Mouse (Mus musculus) testis, adult 2 months (tissue): ENCODE measurements around the gene Sds. TPM values are rescaled to one million over a fixed set of nuclear protein-coding genes. Genes with fewer than 3 reads are reported as not detected.

Experiments
- H3K27ac ChIP-seq: fragments of 200-500 bp; 2 replicates; pipeline ENCODE4 v1.5.1; 2012; ENCODE audit warnings: low read depth, low read length; ENCODE audit not compliant: control insufficient read depth, insufficient read depth
- H3K27me3 ChIP-seq: fragments of 200-500 bp; 2 replicates; pipeline ENCODE4 v1.6.1; 2012; ENCODE audit warnings: mild to moderate bottlenecking, low read length, moderate library complexity; ENCODE audit not compliant: control insufficient read depth, insufficient read depth
- H3K36me3 ChIP-seq: fragments of 200-500 bp; 2 replicates; pipeline ENCODE4 v1.6.1; 2012; ENCODE audit warnings: mild to moderate bottlenecking, low read length; ENCODE audit not compliant: control insufficient read depth, insufficient read depth
- H3K4me1 ChIP-seq: fragments of 200-500 bp; 2 replicates; pipeline ENCODE4 v1.6.1; 2012; ENCODE audit warnings: low read length; ENCODE audit not compliant: control insufficient read depth, insufficient read depth
- H3K4me3 ChIP-seq: fragments of 200-500 bp; 2 replicates; pipeline ENCODE4 v1.5.1; 2012; ENCODE audit warnings: low read depth, mild to moderate bottlenecking, low read length, moderate library complexity, mixed read lengths; ENCODE audit not compliant: control insufficient read depth
- CTCF ChIP-seq: fragments of 200-500 bp; IDR thresholded peaks from 2 replicates; pipeline ENCODE4 v1.5.1; 2012; ENCODE audit warnings: low read depth, mild to moderate bottlenecking, inconsistent platforms, low read length, moderate library complexity; ENCODE audit not compliant: control insufficient read depth, insufficient read depth, insufficient replicate concordance
- POLR2A ChIP-seq: fragments of 200-500 bp; IDR thresholded peaks from 2 replicates; pipeline ENCODE4 v1.6.1; 2012; ENCODE audit warnings: low read depth, mild to moderate bottlenecking, inconsistent platforms, low read length, moderate library complexity; ENCODE audit not compliant: control insufficient read depth
- polyA plus RNA-seq: library from polyadenylated mRNA; depleted of rRNA; stranded (reverse); fragments of >200 nt; gene quantifications from 2 replicates; pipeline ENCODE4 v1.2.3, GENCODE M21; 2012; rRNA removed

The Sds gene
- 0.75 and 1.1 TPM in 2 replicates for polyA plus RNA-seq

DNA sequence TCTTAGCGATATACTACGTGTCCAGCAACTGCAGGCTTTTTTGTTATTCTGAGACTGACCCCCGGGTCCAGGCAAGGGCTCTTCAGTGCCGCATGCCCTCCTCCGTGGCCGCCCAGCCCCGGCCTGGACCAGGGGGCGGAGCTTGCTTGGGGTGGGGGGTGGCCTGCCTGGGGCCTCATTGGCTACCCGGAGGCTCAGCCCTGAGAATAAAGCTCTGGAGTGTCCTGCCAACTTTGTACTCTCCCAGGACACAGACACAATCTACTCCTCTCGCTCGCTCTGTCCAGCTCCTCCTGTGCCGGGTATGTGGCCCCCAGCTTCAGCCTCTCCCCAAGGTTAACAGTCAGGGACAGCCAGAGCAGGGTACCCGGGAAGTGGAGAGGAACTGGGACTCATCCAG, at the start of gene Sds:
TSS of gene Sds (plus strand) at position 231 of the 400 bp plus-strand sequence.
- H3K4me3 ChIP-seq, result no peak within 1 kb of the TSS
- no peaks in the 10 kb centered on the region; the same call in 1 of the 2 replicates for H3K27me3 ChIP-seq
- TF ChIP-seq POLR2A (no peak), CTCF (no peak)
- no peak within 1 kb of the TSS for H3K27ac ChIP-seq
- no peaks in the 10 kb centered on the region for H3K36me3 ChIP-seq
- H3K4me1 ChIP-seq, result peaks cover 5% of the 10 kb centered on the region; the same call in 1 of the 2 replicates

DNA sequence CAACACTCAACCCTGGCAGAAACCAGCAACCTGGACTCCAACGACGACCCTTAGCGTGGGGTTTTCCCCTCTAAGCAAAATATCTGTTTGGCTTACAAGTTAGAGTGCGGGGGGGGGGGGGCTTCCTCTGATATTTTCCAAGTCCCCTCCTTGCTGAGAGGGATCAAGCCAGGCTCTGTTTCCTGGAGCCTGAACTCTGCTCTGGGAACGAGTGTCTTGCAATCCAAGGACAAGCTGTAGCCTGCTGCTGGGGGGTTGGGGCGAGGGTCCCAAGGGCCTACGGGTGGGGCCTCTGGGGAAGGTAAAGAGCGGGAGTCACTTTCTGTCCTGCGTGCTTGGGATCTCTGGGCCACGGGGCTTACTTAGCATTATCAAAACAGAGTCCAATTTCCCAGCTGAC, 49.8 kb upstream of the Sds start:
- H3K4me1 ChIP-seq, result peaks cover 12% of the 10 kb centered on the region
- H3K4me3 ChIP-seq, result no peak overlapping the region
- peaks cover 14% of the 10 kb centered on the region for H3K27me3 ChIP-seq
- TF ChIP-seq POLR2A, result no peak
- TF ChIP-seq CTCF, result no peak
- no peaks in the 10 kb centered on the region for H3K36me3 ChIP-seq
- no peak overlapping the region for H3K27ac ChIP-seq

DNA sequence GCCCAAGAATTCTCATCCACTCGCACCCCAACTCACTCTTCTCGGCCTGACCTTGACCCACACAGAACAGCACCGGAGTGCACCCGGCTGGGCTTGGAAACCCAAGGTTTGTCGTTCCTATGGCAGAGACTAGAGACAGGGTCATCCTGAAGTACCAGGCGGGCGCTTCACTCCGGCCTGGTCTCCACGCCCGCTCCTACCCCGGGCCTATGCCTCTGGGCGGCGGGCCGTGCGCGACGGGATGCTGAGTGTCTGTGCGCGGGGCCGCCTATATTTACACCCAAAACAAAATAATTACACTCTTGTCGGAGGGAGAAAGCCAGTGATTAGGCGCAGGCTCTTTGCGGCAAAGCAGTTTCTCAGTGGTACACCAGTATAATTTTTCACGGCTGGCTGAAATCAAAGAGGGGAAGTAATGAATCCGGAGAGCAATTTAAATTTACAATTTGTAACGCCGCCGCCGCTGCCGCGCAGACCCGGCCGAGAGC, 48.8 kb upstream of the Sds start:
- H3K27me3 ChIP-seq, result peaks cover 20% of the 10 kb centered on the region
- H3K27ac ChIP-seq, result no peak overlapping the region
- H3K36me3 ChIP-seq, result no peaks in the 10 kb centered on the region
- no peak overlapping the region for H3K4me3 ChIP-seq
- no peak for TF ChIP-seq POLR2A
- peaks cover 21% of the 10 kb centered on the region for H3K4me1 ChIP-seq

DNA sequence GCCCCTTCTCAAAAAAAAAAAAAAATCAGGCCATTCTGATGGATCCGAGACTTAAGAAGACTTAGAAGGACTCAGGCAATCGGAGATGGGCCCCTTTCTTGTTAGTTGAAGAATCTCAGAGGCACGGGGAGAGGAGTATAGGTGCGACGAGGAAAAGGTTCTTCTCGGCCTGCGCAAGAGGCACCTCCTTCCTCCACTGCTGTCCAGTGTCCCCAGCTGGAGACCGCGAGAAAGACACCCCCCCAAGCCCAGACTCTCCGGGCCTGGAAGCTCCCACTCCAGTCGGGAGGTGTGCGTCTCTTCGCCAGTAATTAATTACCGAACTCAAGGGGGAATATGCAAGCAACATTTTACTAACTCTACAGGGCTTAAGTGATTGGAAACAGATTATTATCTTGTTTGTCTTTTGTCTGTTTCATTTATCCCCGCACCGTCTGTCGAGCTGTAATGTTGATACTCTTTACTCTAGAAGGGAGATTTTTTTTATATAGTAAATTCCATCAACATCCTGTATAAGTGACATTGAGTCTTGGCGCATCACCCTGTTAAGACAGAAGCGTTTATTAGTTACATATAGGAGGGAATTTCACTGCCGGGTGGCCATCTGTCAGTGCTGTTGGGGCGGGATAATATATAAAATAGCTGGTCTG, 48.0 kb upstream of the Sds start:
- Histone ChIP-seq H3K27me3 (peaks cover 25% of the 10 kb centered on the region), H3K27ac (no peak overlapping the region), H3K4me3 (no peak overlapping the region), H3K4me1 (peaks cover 21% of the 10 kb centered on the region), H3K36me3 (no peaks in the 10 kb centered on the region)
- TF ChIP-seq CTCF (no peak), POLR2A (no peak)

DNA sequence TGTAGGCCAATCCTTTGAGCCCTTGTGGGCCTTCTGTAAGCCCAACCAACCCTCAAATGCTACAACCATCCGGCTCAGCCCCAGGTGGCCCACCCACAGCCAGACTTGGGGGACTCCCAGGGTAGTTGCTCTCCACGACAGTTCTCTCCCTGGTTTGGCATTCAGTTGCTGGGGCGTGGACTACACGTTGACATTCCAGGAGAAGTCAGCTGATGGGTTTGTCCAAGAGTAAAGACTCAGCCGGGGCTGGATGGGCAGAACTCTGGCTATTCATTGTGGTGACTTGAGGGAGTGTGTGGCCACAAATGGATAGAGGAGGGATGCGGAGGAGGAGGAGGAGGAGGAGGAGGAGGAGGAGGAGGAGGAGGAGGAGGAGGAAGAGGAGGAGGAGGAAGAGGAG, 47.3 kb upstream of the Sds start:
- H3K4me1 ChIP-seq, result peaks cover 21% of the 10 kb centered on the region
- no peak overlapping the region for H3K4me3 ChIP-seq
- no peak overlapping the region for H3K27ac ChIP-seq

DNA sequence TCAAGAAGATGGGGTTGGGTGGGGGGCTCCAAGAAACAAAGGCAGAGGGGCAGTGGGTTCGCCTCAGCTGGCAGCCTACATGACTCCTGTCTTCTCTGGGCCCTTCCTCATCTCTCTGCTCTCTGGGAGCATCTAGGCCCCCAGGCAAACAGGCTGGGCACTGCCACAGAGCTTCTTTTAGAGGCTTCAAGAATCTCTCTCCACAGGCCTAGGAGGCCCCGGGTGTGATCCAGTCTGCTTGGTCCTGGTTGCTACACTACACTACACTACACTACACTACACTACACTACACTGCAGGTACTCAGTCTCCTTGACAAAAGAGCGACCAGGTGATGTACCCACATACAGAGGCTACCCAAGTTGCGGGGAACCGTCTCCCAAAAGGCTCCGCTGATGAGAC, 46.6 kb upstream of the Sds start:
- no peaks in the 10 kb centered on the region for H3K36me3 ChIP-seq
- H3K4me1 ChIP-seq, result peaks cover 20% of the 10 kb centered on the region
- no peak overlapping the region for H3K27ac ChIP-seq
- peaks cover 24% of the 10 kb centered on the region for H3K27me3 ChIP-seq
- TF ChIP-seq POLR2A (no peak), CTCF (no peak)
- no peak overlapping the region for H3K4me3 ChIP-seq

More for the DNA sequence above, 47.3 kb upstream of the Sds start:
- TF ChIP-seq CTCF (no peak), POLR2A (no peak)
- Histone ChIP-seq H3K36me3 (no peaks in the 10 kb centered on the region), H3K27me3 (peaks cover 26% of the 10 kb centered on the region)

DNA sequence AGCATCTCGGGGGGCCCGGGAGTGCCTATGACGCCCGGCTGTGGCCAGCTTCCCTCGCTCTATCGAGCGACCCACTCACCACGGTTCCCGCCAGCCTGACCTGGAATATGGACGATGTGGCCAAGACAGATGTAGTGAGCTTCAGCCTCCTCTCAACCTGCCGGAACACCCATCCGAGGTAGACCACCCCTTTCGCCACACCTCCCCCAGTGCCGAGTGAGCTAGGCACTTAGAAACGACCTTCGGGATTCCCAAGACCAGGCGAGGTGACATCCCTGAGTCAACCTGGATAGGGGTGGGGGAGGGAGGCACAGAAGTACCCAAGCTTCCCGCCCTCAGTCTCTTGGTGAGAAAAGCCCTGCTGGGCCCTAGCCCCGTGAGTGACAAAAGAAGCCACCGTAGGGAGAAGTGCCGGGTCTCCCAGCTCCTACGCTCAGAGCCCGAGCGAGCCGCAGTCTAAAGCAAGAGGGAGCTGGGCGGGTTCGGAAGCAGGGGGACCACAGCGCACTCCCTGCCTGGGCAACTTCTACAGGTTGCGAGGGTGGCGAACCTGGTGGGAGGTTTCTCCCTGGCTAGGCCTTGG, 45.2 kb upstream of the Sds start:
- TF ChIP-seq CTCF (no peak), POLR2A (no peak)
- Histone ChIP-seq H3K27ac (no peak overlapping the region), H3K4me1 (peaks cover 30% of the 10 kb centered on the region), H3K27me3 (peaks cover 21% of the 10 kb centered on the region), H3K4me3 (no peak overlapping the region), H3K36me3 (no peaks in the 10 kb centered on the region)
